ENCODE assay signal across 8 mouse cellular contexts in the genomic region with DNA sequence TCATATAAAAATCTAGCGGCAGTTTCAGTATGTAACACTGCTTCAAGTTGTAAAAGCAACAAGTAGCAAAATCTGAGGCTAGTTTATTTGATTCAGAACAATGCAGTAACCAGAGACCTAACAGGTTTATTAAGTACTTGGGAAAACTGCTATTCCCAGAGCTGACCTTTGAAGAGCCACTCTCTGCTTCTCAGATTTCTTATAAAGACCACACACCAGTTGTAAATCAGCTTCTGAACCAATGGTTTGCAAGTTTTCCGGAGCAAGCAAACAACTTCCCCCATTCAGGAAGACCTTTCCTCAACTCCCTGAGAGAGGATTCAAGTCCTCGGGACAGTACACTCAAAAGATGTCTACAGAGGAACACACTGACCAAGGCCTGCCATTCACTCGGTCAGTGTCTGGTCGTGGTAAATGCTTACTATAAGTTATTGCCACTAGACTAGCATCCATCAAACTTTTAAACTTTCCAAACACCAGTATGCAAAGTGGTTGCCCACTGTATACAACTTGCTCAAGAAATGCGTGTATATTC. TPM values are rescaled to one million over a fixed set of nuclear protein-coding genes. Genes with fewer than 3 reads are reported as not detected.
DNase-seq lines count a peak whose midpoint lies in the region; ATAC-seq and TF ChIP-seq lines count a peak whose summit lies in the region.

No protein-coding gene starts in this region.

- TF ChIP-seq CTCF in midbrain, postnatal 0 days (IDR thresholded peaks at IDR 0.05): no peak

- peak overlapping the region; percentile 99 for H3K9ac ChIP-seq in heart, embryonic 13.5 days
- peak overlapping the region; percentile 95 for H3K9ac ChIP-seq in hindbrain, embryonic 15.5 days
- peak overlapping the region; percentile 99; the same call in 1 of the 2 replicates for H3K9ac ChIP-seq in midbrain, postnatal 0 days (replicated peaks; ENCODE audit: low read length, poor library complexity, severe bottlenecking)

- ATAC-seq in heart, embryonic 13.5 days (ENCODE audit: extremely low read depth, insufficient number of reproducible peaks, low FRiP score, low TSS enrichment): no peak
- ATAC-seq in hindbrain, embryonic 15.5 days (ENCODE audit: low FRiP score, low read depth): no peak; the same call in 1 of the 2 replicates
- ATAC-seq in midbrain, postnatal 0 days (ENCODE audit: low FRiP score): no peak

- H3K27me3 ChIP-seq in heart, embryonic 13.5 days (replicated peaks): no peaks in the 10 kb centered on the region
- no peaks in the 10 kb centered on the region for H3K27me3 ChIP-seq in hindbrain, embryonic 15.5 days
- no peaks in the 10 kb centered on the region for H3K27me3 ChIP-seq in midbrain, postnatal 0 days (ENCODE audit: insufficient read depth, low read length)

- H3K9me3 ChIP-seq in heart, embryonic 13.5 days: no peaks in the 10 kb centered on the region
- no peaks in the 10 kb centered on the region for H3K9me3 ChIP-seq in hindbrain, embryonic 15.5 days
- no peaks in the 10 kb centered on the region for H3K9me3 ChIP-seq in midbrain, postnatal 0 days (ENCODE audit: low read length)

- peak overlapping the region; percentile 83 for H3K4me2 ChIP-seq in heart, embryonic 13.5 days
- peak overlapping the region; percentile 71 for H3K4me2 ChIP-seq in hindbrain, embryonic 15.5 days
- H3K4me2 ChIP-seq in midbrain, postnatal 0 days (ENCODE audit: low read depth, low read length, poor library complexity, severe bottlenecking): peak overlapping the region; percentile 90

- peak overlapping the region; percentile 94 for H3K4me3 ChIP-seq in heart, embryonic 13.5 days
- H3K4me3 ChIP-seq in brown adipose tissue, adult 24 weeks (ENCODE audit: insufficient read depth, low read depth, low read length): peak overlapping the region; percentile 97
- H3K4me3 ChIP-seq in hindbrain, embryonic 15.5 days: peak overlapping the region; percentile 92
- peak overlapping the region; percentile 82 for H3K4me3 ChIP-seq in midbrain, postnatal 0 days (ENCODE audit: low read depth, low read length)

- peak overlapping the region; percentile 99 for H3K27ac ChIP-seq in heart, embryonic 13.5 days (replicated peaks)
- peak overlapping the region; percentile 23; the same call in 1 of the 2 replicates for H3K27ac ChIP-seq in brown adipose tissue, adult 24 weeks (replicated peaks; ENCODE audit: low read depth, low read length)
- H3K27ac ChIP-seq in hindbrain, embryonic 15.5 days (replicated peaks): peak overlapping the region; percentile 96
- peak overlapping the region; percentile 96; the same call in 1 of the 2 replicates for H3K27ac ChIP-seq in midbrain, postnatal 0 days (ENCODE audit: low read depth, low read length)

- peaks cover 7% of the 10 kb centered on the region; the same call in 1 of the 2 replicates for H3K36me3 ChIP-seq in heart, embryonic 13.5 days
- no peaks in the 10 kb centered on the region for H3K36me3 ChIP-seq in hindbrain, embryonic 15.5 days
- H3K36me3 ChIP-seq in midbrain, postnatal 0 days (ENCODE audit: insufficient read depth, low read length): no peaks in the 10 kb centered on the region

- WGBS in heart, embryonic 13.5 days: 20% methylated on average over 6 of the region's 6 CpGs
- 23% methylated on average over 6 of the region's 6 CpGs for WGBS in hindbrain, embryonic 15.5 days
- 13% methylated on average over 6 of the region's 6 CpGs for whole genome bisulfite sequencing in midbrain, postnatal 0 days

- no peak for DNase-seq in heart, postnatal 4 days
- DNase-seq in midbrain, postnatal 0 days (ENCODE audit: low spot score): no peak
- DNase-seq in B cell, adult 2 months: no peak
- DNase-seq in layer of hippocampus, postnatal 10 days (ENCODE audit: low spot score in 2 of 2): no peak
- DNase-seq in cerebellum, adult 11-12 months: no peak

- peaks cover 50% of the 10 kb centered on the region for H3K4me1 ChIP-seq in heart, embryonic 13.5 days
- H3K4me1 ChIP-seq in brown adipose tissue, adult 24 weeks (ENCODE audit: control insufficient read depth, insufficient read depth, insufficient read length, low read length): peaks cover 14% of the 10 kb centered on the region; the same call in 1 of the 2 replicates
- H3K4me1 ChIP-seq in hindbrain, embryonic 15.5 days (replicated peaks): peaks cover 57% of the 10 kb centered on the region
- peaks cover 27% of the 10 kb centered on the region for H3K4me1 ChIP-seq in midbrain, postnatal 0 days (ENCODE audit: insufficient read depth, low read length)

RNA-seq across cellular contexts. Expression of gene Fbxl17, which starts 1.6 kb away (rescaled TPM):
- 6.3 and 7.2 TPM in 2 replicates for polyA plus RNA-seq in heart, embryonic 13.5 days (2015; fragmentation: Nextera tagmentation; extraction: Ambion mirVana)
- total RNA-seq in heart, postnatal 4 days (2021): 10 to 100 TPM; 35.6 to 37.3 TPM
- polyA plus RNA-seq in brown adipose tissue, adult 24 weeks (2012; ENCODE audit: insufficient read depth, insufficient read length, missing spikeins): 9.7 and 11.4 TPM in 2 replicates
- polyA plus RNA-seq in hindbrain, embryonic 15.5 days (2015; fragmentation: Nextera tagmentation; extraction: Ambion mirVana): 13.6 and 32.0 TPM in 2 replicates
- total RNA-seq in midbrain, postnatal 0 days (2014; rRNA removed): 39.2 and 46.0 TPM in 2 replicates
- 16.3 and 16.6 TPM in 2 replicates for polyA plus RNA-seq in midbrain, postnatal 0 days (2015; fragmentation: Nextera tagmentation; extraction: Ambion mirVana)
- total RNA-seq in layer of hippocampus, postnatal 10 days (2021): 10 to 100 TPM; 58.7 to 62.7 TPM

Comparison
In these comparisons a context has a peak if more than half of its experiments do, and no peak if none do; other contexts are left out.
1. H3K27ac ChIP-seq: peak in every context shown above with its lines; median percentile 99 in heart, embryonic 13.5 days; 96 in hindbrain, embryonic 15.5 days; 96 in midbrain, postnatal 0 days; 23 in brown adipose tissue, adult 24 weeks.